Mouse (Mus musculus) hematopoietic stem cell, adult 5-6 weeks (primary cell): ENCODE data around the gene Dnlz. TPM values are rescaled to one million over a fixed set of nuclear protein-coding genes. Genes with fewer than 3 reads are reported as not detected.

ENCODE experiments used
- ATAC-seq, 2 experiments: fragments of 125-278 bp in 1 of 2; replicated peaks in 1 of 2; 2 replicates each; pipeline ENCODE4 v1.8.0; 2016 to 2017; ENCODE audit warnings: inconsistent platforms in 2 of 2, mild to moderate bottlenecking in 2 of 2, moderate number of reproducible peaks in 2 of 2, low read depth in 1 of 2, moderate TSS enrichment in 1 of 2; ENCODE audit not compliant: low FRiP score in 2 of 2, poor library complexity in 2 of 2, severe bottlenecking in 2 of 2, insufficient read depth in 1 of 2, low TSS enrichment in 1 of 2
- total RNA-seq: library from RNA; stranded (forward); fragments of 172-1452, 232-1000 nt; gene quantifications from 2 replicates; pipeline ENCODE4 v1.2.3, GENCODE M21; 2017

Dnlz gene
- total RNA-seq, 1 experiment from 2014 or later, result 6.4 TPM

DNA sequence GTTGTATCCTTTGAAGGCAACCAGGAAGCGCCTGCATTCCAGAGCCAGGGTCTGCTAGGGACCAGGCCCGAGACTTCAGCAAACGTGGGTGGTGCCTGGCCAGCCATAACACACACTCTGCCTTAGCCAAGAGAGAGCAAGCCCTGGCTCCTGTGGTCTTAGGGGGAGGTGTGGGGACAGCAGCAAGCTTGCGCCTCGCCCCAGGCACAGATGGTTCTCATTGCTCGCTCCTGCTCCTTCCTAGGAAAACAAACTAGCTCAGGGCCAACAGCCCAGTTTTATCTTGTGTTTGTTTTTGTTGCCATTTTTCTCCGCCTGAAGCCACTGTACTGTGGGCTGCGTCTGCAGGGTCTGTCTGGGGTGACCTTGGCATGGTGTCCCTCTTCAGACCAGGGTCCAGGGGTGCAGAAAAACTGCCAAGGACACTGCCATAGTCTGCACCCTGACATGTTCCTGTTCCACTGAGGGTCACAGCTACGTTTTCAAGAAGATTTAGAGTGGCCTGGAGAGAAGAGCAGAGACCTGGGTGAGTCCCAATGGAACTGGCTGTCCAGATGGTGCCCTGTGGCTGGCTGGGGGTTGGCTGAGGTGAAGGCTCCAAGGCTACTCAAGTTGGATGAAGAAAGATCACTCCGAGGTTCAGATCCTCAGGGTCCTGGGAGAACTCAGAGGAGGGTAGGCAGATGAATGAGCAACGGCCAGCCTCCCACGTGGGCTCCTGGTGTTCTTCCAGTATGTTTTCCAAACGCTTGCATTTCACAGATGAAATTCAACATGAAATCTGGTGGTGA, 37.4 kb downstream of the Dnlz start:
- no peak for ATAC-seq

DNA sequence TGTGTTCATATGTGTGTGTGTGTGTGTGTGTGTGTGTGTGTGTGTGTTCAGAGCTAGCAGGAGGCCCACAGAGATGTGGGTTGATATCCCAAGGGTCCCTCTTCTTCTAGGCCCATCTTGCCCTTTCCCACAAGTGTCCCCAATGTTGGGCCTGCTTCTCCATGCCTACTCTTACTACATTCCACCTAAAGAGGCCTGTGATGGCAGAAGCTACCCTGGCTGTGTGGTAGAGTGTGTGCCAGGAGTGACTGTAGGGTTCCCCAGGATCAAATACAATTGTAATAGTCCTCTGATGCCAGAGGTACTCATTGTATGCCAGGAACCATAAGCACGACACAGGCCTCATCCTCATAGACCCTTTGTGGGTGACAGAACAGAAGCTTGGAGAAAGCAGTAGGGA, 38.5 kb downstream of the Dnlz start:
- ATAC-seq, result no peak

- no peak for ATAC-seq
Observed at GRCm38 (mm10) chr2:26312812-26313211, 39.1 kb downstream of the Dnlz start.

DNA sequence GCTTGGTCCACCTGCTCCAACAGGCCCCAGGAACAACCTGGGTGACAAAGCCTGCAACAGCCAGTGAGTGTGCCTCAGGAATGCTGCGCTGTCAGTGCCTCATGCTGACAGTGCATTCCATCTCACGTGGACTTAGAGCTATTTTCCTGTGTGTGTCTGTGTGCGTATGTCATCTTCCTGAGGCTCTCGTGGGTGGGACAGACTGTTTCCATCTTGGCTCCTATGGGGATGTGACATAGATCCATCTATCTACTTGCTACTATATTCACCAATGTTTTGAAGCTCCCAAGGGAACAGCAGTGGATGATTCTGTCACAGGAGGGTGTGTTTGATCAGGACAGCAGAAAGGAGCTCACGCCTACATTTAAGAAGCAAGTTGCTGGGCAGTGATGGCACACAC, 40.0 kb downstream of the Dnlz start:
- ATAC-seq, result 0 out of 4 replicates have a peak, but pooled peaks of 1 of the 2 experiments have one; percentile 9

DNA sequence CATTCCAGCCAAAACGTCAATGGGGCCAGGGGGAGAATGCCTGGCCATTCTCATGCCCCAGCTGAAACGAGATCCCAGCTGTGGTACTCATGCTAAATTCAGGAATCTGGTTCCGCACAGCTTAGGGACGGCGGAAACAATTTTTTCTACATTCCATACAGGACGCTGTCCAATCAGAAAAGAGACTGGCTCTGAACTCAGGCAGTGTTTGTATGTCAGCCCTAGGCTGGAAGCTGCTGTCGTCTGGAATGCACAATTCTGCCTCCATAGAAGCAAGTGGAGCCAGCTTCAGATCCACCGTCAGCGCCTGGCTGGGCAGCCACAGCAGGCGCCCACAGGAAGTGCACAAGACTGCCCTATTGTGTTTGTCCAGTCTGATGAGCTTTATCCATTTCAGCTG, 42.2 kb downstream of the Dnlz start:
- ATAC-seq, result no peak

DNA sequence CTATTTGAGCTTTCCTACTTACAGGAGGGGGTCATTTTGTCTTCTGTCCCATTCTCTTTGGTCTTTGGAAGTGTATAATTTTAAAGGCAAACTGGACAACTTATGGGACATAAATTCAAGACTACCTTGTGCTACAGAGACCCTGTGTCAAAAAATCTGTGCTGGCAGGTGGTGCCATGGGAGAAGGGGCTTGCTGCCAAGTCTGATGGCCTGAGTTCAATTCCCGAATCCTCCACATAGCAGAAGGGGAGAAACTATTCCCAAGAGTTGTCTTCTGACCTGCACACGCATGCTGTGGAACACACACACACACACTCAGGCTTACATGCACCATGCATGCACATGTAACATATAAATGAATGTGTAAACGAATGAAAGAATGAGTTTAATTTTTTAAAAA, 45.2 kb downstream of the Dnlz start:
- ATAC-seq, result no peak

GRCm38 (mm10) chr2:26305555-26305954, 46.4 kb downstream of the Dnlz start:
- ATAC-seq, result no peak

GRCm38 (mm10) chr2:26304711-26305110, 47.2 kb downstream of the Dnlz start:
- ATAC-seq, result no peak

- ATAC-seq, result no peak
Observed at GRCm38 (mm10) chr2:26302005-26302503, 49.9 kb downstream of the Dnlz start.

- peak; percentile 50 to 61; a peak in 3 of 4 replicates for ATAC-seq
Observed at GRCm38 (mm10) chr2:26300808-26301174, 51.1 kb downstream of the Dnlz start.

DNA sequence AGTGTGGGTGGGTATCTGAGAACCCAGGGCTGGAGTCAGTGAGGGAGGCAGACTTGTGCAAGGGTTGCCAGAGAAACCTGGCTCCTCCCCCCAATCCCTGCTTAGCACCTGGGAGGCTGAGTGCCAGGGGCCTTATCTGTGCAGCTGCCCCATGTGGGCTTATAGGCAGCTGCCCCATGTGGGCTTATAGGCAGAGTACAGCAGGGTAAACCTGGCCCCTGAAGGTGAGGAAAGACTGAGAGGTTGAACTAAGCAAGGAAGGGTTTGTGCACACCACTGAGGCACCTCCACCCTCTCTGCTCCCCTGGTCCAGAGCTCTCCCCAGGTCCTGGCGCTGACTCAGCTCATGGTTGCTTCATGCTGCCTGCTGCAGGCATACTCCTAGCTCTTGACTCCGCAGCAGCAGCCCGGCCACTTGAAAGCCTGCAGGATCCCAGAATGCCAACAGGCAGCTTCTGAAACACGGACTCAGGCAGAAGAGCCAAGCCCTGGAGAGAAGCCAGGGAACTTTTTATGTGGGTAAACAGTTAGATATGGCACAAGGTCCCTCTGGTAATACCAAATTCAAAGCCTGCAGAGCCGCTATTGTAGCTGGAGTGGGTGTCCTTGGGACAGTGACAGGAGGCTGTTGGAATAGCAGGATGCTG, 51.6 kb downstream of the Dnlz start:
- no peak for ATAC-seq

- ATAC-seq, result no peak
Observed at GRCm38 (mm10) chr2:26299336-26299735, 52.6 kb downstream of the Dnlz start.

- no peak for ATAC-seq
Observed at GRCm38 (mm10) chr2:26298856-26299230, 53.1 kb downstream of the Dnlz start.

GRCm38 (mm10) chr2:26298208-26298855, 53.6 kb downstream of the Dnlz start:
- ATAC-seq, result peak; percentile 90 to 93

Other genes with a start within 250 kb of the Dnlz start
- gene Nacc2, start 228.9 kb downstream of the Dnlz start, total RNA-seq, result 3.4 and 3.8 TPM in 2 replicates
- not detected in 2 replicates for gene Lhx3, start 143.8 kb downstream of the Dnlz start, total RNA-seq
- gene Qsox2, start 114.6 kb downstream of the Dnlz start, total RNA-seq, result 6.9 and 7.3 TPM in 2 replicates
- gene Ccdc187, start 57.6 kb downstream of the Dnlz start, total RNA-seq, result not detected in 2 replicates
- 19.9 and 29.3 TPM in 2 replicates for gene Gpsm1, start 36.6 kb downstream of the Dnlz start, total RNA-seq
- 13.4 and 20.8 TPM in 2 replicates for gene Card9, start 8.8 kb upstream of the Dnlz start, total RNA-seq
- gene Snapc4, start 28.5 kb upstream of the Dnlz start, total RNA-seq, result 44.4 and 48.7 TPM in 2 replicates
- gene Entr1, start 37.2 kb upstream of the Dnlz start, total RNA-seq, result 39.1 and 60.1 TPM in 2 replicates
- gene Pmpca, start 37.2 kb upstream of the Dnlz start, total RNA-seq, result 56.2 and 66.3 TPM in 2 replicates
- 11.7 and 17.3 TPM in 2 replicates for gene Inpp5e, start 57.1 kb upstream of the Dnlz start, total RNA-seq
- 30.8 and 50.0 TPM in 2 replicates for gene Sec16a, start 93.1 kb upstream of the Dnlz start, total RNA-seq
- 21.6 and 23.7 TPM in 2 replicates for gene Notch1, start 164.6 kb upstream of the Dnlz start, total RNA-seq
- gene Egfl7, start 227.9 kb upstream of the Dnlz start, total RNA-seq, result 145 and 179 TPM in 2 replicates
- 0.88 TPM in 1 of 2 replicates, not detected in the other for gene Gm20532, start 234.5 kb upstream of the Dnlz start, total RNA-seq